Mouse (Mus musculus) liver (tissue): ENCODE results near the gene Slc6a5.
"Not testable (repeated sequence)": the region's sequence is repeated elsewhere in the genome, so short reads cannot be mapped to it uniquely, and the experiment has no call there.

Experiments used
- DNase-seq: peaks from one replicate; pipeline ENCODE4 v3.0.0-alpha.2; 2020; ENCODE audit warnings: mixed read lengths

The Slc6a5 gene

GRCm38 (mm10) chr7:49913728-49914328 lies 3.9 kb downstream of the Slc6a5 start:
- DNase-seq = no peak

- DNase-seq = no peak
Measured at GRCm38 (mm10) chr7:49914946-49915345, 5.0 kb downstream of the Slc6a5 start.

GRCm38 (mm10) chr7:49915471-49915870 lies 5.5 kb downstream of the Slc6a5 start:
- DNase-seq = no peak

GRCm38 (mm10) chr7:49919494-49919893 lies 9.5 kb downstream of the Slc6a5 start:
- DNase-seq = no peak

GRCm38 (mm10) chr7:49920751-49921150 lies 10.8 kb downstream of the Slc6a5 start:
- DNase-seq = no peak

- no peak for DNase-seq
Measured at GRCm38 (mm10) chr7:49922928-49923327, 13.0 kb downstream of the Slc6a5 start.

- DNase-seq = peak; percentile 49
Measured at GRCm38 (mm10) chr7:49923376-49923775, 13.4 kb downstream of the Slc6a5 start.

- no peak for DNase-seq
Measured at GRCm38 (mm10) chr7:49928571-49928970, 18.6 kb downstream of the Slc6a5 start.

- no peak for DNase-seq
Measured at GRCm38 (mm10) chr7:49929999-49930398, 20.1 kb downstream of the Slc6a5 start.

- DNase-seq = not testable (repeated sequence)
Measured at GRCm38 (mm10) chr7:49933386-49934115, 23.6 kb downstream of the Slc6a5 start.

GRCm38 (mm10) chr7:49936821-49937220 lies 26.9 kb downstream of the Slc6a5 start:
- DNase-seq = no peak

GRCm38 (mm10) chr7:49942023-49942422 lies 32.1 kb downstream of the Slc6a5 start:
- DNase-seq = no peak

GRCm38 (mm10) chr7:49942490-49942889 lies 32.5 kb downstream of the Slc6a5 start:
- DNase-seq = no peak

GRCm38 (mm10) chr7:49946691-49947090 lies 36.7 kb downstream of the Slc6a5 start:
- DNase-seq = no peak

- no peak for DNase-seq
Measured at GRCm38 (mm10) chr7:49953546-49954181, 43.7 kb downstream of the Slc6a5 start.

- DNase-seq = no peak
Measured at GRCm38 (mm10) chr7:49954834-49955233, 44.9 kb downstream of the Slc6a5 start.

- DNase-seq = no peak
Measured at GRCm38 (mm10) chr7:49957142-49957541, 47.2 kb downstream of the Slc6a5 start.

GRCm38 (mm10) chr7:49963764-49964163 lies 53.8 kb downstream of the Slc6a5 start:
- no peak for DNase-seq

GRCm38 (mm10) chr7:49969516-49969915 lies 59.6 kb downstream of the Slc6a5 start:
- no peak for DNase-seq

GRCm38 (mm10) chr7:49974841-49975440 lies 65.0 kb downstream of the Slc6a5 start, which contains the start of gene Nell1:
Gene Nell1 (plus strand): TSS chr7:49974864.
- no peak for DNase-seq

- no peak for DNase-seq
Measured at GRCm38 (mm10) chr7:49975441-49976121, 65.6 kb downstream of the Slc6a5 start.

GRCm38 (mm10) chr7:49981511-49982227 lies 71.7 kb downstream of the Slc6a5 start:
- DNase-seq = no peak
